Mouse (Mus musculus): Measurements from ENCODE around the gene Ppp6r1. TPM values are rescaled to one million over a fixed set of nuclear protein-coding genes. Genes with fewer than 3 reads are reported as not detected.
A peak's percentile ranks its signal among the peaks of the same experiment; 100 is the strongest.

Ppp6r1 gene
- polyA plus RNA-seq, 3 experiments from 2014 or later = 7.7 to 13.6 (median 9.7) TPM

- ATAC-seq = no peak
Measured at GRCm38 (mm10) chr7:4657521-4658127, 1.2 kb downstream of the Ppp6r1 start.

GRCm38 (mm10) chr7:4656818-4657217 is 2.0 kb downstream of the Ppp6r1 start:
- ATAC-seq = no peak

GRCm38 (mm10) chr7:4655916-4656315 is 2.9 kb downstream of the Ppp6r1 start:
- no peak for ATAC-seq

DNA sequence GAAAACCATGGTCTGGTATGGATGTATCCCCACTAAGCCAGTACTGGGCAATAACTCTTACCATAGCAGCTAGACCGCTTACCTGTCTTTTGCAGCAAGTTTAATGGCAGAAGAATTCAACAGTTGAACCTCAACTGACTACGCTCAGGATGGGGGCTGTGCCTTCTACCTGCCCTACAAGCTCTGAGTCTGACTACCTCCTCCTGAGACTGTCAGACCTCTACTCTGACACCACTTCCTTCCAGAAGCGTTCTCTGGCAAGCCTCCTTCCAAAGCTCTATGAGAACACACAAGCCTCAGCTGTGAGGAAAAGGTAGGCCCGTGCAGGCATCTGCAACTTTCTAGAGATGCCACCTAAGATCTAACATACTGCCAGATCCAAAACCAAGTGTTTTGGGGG is 3.4 kb downstream of the Ppp6r1 start:
- ATAC-seq = peak; percentile 18

GRCm38 (mm10) chr7:4654221-4654620 is 4.6 kb downstream of the Ppp6r1 start:
- ATAC-seq = no peak

GRCm38 (mm10) chr7:4653780-4654179 is 5.0 kb downstream of the Ppp6r1 start:
- ATAC-seq = peak; percentile 74

DNA sequence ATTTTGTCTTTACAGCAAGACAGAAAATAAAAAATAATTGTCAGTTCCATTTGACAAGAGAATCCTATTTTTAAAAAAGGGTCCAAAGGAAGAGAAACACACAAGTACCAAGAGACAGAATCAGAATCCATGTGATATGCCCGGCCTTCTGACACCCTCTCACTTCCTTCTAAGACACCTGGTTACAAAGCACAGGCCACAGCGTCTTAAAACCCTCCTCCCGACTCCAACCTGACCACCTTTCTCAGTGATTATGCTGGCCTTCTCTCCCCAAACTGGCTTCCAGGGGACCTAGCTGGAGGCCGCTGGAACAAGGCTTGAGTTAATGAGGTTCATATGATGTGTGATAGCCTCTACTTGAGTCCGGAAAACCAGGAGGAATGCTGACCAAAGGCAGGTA is 5.5 kb downstream of the Ppp6r1 start:
- no peak for ATAC-seq

DNA sequence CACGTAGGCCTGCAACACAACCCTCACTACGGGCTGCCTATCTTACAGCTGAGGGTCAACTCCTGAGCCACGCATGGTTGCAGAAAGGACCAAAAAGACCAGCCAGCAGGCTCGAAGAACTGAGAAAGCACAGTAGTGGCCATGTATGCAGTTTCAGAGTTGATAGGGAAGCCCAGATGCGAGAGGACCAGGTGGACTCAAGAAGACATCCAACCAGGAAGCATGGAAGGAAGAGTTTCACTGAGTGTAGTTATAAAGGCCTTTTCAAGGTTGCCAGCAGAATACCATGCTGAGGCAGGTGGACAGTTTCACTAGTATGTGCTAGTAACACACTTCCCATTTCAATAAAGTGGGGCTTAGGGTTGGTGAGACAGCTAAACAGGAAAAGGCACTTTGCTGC is 6.1 kb downstream of the Ppp6r1 start:
- no peak for ATAC-seq

- peak; percentile 66 for ATAC-seq
Measured at GRCm38 (mm10) chr7:4651581-4651980, 7.2 kb downstream of the Ppp6r1 start.

DNA sequence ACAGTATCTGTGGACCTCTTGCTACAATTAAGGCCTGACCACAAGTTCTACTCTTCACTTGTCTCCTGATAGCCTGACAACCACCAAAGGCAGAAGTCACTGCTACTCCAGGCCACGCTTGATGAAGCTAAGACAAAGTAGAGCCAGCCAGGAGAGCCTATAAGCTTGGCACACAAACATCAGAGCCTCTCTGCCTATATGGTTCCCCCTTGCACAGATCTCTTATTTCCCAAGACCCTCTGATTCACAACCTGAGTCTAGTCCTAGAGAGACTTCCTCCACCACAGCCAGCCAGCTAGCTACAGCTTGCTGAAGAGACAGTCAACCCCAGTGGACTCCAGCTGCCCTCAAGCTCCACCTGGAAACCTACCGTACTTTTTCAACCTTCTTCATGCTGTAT is 10.8 kb downstream of the Ppp6r1 start:
- ATAC-seq = no peak

DNA sequence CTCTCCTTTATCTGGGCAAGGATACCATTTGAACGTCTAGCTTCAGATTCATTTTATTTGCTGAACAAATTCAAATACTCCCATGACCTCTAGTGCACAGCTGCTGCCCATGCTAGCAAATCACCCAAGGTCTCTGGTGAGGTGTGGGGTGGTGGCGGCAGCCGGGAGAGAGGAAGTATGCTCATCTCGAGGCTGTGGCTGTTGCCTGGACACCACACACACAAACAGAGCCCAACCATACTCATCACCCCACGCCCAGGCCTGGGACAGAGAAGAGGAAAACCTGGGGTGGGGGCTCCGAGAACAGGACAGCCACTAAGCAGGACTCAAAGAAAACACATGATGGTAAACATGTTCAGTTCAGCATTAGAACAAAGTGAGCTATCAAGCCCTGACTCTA is 11.5 kb downstream of the Ppp6r1 start:
- ATAC-seq = peak; percentile 46

DNA sequence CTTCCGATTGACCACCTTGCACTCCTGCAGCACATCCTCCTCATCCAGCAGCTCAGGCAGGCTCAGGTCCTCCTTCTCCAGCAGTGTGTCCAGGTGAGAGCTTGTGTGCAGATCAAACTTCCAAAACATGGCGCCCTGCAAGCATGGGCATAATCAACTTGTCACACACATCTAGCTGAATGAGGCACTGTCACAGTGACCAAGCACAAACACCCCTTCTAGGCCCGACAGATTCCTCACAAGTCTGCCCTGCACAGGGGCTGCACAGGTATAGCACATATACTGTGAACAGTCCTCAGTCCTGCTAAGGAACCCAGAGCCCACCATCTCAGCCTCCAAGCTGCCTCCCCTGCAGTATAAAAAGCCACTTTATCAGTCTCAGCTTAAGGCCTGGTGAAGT is 12.0 kb downstream of the Ppp6r1 start:
- ATAC-seq = no peak

DNA sequence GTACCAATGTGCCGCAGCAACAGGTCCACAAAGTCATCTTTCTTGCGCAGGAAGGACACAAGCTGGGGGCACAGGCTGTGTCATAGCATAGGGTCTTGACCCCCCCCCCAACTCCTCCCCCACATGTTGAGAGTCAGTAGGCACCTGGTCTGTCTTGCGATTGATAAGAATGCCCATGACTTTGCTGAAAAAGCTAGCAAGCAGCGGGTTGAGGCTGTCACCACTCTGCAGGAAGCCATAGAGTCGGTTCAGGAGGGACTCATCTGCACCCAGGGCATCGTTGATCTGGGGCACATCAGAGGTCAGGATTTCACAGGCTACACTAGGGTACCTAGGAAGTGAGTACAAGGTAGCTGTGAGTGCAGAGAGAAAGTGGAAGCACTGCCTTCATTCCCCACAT is 15.6 kb downstream of the Ppp6r1 start:
- ATAC-seq = no peak

GRCm38 (mm10) chr7:4641956-4642355 is 16.9 kb downstream of the Ppp6r1 start:
- ATAC-seq = no peak

DNA sequence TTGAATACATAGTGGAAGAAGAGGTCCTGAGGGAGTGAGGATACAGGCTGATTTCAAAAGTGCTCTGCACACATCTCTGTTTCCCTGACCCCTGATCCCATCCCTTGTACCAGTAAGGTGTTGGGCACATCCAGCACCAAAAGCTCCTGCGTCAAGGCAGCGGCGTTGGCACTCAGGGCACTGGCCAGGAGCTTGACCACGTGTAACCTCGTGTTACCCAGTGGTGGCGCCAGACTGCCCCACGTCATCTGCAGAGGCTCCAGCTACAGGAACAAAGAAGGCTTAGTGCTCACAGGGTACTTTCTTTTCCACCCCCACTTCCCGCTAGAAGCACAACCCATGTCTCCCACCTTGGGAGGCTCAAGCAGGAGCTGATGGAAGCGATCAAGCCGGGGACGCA is 17.7 kb downstream of the Ppp6r1 start:
- ATAC-seq = no peak

- ATAC-seq = no peak
Measured at GRCm38 (mm10) chr7:4636179-4636578, 22.6 kb downstream of the Ppp6r1 start.

DNA sequence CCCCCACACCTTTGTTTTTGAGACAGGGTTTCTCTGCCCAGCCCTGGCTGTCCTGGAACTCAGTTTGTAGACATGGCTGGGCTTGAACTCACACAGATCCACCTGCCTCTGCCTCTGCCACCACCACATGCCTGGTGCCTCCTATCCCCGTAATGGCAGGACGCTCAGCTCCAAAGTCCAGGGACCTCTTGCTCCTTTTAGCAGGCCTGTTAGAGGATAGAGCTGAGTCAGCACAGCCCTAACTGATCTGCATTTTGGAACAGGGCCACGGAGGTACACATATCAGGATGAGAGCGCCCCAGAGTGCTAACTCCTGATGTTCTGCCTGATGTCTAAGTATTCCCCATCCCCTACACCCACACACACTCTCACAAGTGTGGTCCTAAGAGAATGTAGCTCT is 27.8 kb downstream of the Ppp6r1 start, which contains the start of gene Tmem86b:
Gene Tmem86b, minus strand, starts transcription at position 392 of the 400 bp plus-strand sequence.
- no peak for ATAC-seq

GRCm38 (mm10) chr7:4630198-4630597 is 28.6 kb downstream of the Ppp6r1 start:
- no peak for ATAC-seq

GRCm38 (mm10) chr7:4629586-4629985 is 29.2 kb downstream of the Ppp6r1 start:
- ATAC-seq = peak; percentile 32

DNA sequence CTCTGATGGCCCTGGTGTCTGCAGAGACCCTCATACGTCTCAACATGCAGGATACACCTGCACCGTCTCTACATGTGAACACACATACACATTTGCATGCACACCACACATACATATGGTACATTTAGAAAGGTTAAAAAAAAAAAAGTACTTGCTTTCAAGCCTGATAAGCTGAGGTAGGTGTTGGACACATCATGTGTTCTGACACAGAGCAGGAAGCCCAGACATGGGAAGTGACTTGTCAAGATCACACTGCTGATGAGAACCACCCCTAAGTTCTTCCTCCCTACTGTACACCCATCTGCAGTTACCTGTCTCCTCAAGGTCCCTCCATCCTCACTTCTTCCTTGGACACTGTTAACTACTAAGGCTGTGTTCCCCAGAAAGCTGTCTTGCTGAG is 32.9 kb downstream of the Ppp6r1 start:
- no peak for ATAC-seq

GRCm38 (mm10) chr7:4624343-4624742 is 34.5 kb downstream of the Ppp6r1 start:
- ATAC-seq = peak; percentile 44

- peak; percentile 57 for ATAC-seq
Measured at GRCm38 (mm10) chr7:4623544-4624189, 35.2 kb downstream of the Ppp6r1 start.

- no peak for ATAC-seq
Measured at GRCm38 (mm10) chr7:4619979-4620378, 38.8 kb downstream of the Ppp6r1 start.

- peak; percentile 86 for ATAC-seq
Measured at GRCm38 (mm10) chr7:4613740-4614403, 44.9 kb downstream of the Ppp6r1 start.

Measured in inflammation-experienced regulatory T-cells, adult 6 months (primary cell).